Mouse (Mus musculus) C2C12 (cell line): Measurements from ENCODE around the gene Lif. TPM values are rescaled to one million over a fixed set of nuclear protein-coding genes. Genes with fewer than 3 reads are reported as not detected.
A peak's percentile ranks its signal among the peaks of the same experiment; 100 is the strongest.

ENCODE experiments used
- H3K27me3 ChIP-seq: one replicate; pipeline ENCODE4 v1.6.1; 2011; ENCODE audit not compliant: control insufficient read depth, insufficient read depth, insufficient read length
- H3K36me3 ChIP-seq: one replicate; pipeline ENCODE4 v1.6.1; 2011; ENCODE audit not compliant: control insufficient read depth, insufficient read depth
- H3K4me3 ChIP-seq: one replicate; pipeline ENCODE4 v1.5.1; 2011; ENCODE audit warnings: mild to moderate bottlenecking, control low read depth; ENCODE audit not compliant: poor library complexity, insufficient read depth, severe bottlenecking
- H3K79me2 ChIP-seq: one replicate; pipeline ENCODE4 v1.6.1; 2011; ENCODE audit not compliant: control insufficient read depth, insufficient read depth
- H3K79me3 ChIP-seq: one replicate; pipeline ENCODE4 v1.6.1; 2011; ENCODE audit warnings: low read depth, control low read depth
- H3ac ChIP-seq: one replicate; pipeline ENCODE3; 2011; ENCODE audit warnings: low read depth; ENCODE audit not compliant: control insufficient read depth, insufficient read length
- CEBPB ChIP-seq: IDR thresholded peaks from one replicate; pipeline ENCODE4 v1.6.1; 2011; ENCODE audit warnings: low read depth, mild to moderate bottlenecking, control low read depth, moderate library complexity
- CTCF ChIP-seq: IDR thresholded peaks from one replicate; pipeline ENCODE4 v1.5.1; 2011; ENCODE audit not compliant: control insufficient read depth, insufficient read depth, insufficient read length
- FOSL1 ChIP-seq: IDR thresholded peaks from one replicate; pipeline ENCODE4 v1.8.0; 2011; ENCODE audit warnings: mild to moderate bottlenecking, low read length; ENCODE audit not compliant: poor library complexity, insufficient read depth, severe bottlenecking
- MAX ChIP-seq: IDR thresholded peaks from one replicate; pipeline ENCODE4 v1.6.1; 2011; ENCODE audit warnings: mild to moderate bottlenecking, control low read depth
- MYOD1 ChIP-seq: IDR thresholded peaks from one replicate; pipeline ENCODE4 v1.6.1; 2011; ENCODE audit warnings: low read depth; ENCODE audit not compliant: control insufficient read depth, insufficient read length
- MYOG ChIP-seq: IDR thresholded peaks from one replicate; pipeline ENCODE4 v1.6.1; 2011; ENCODE audit not compliant: control insufficient read depth, insufficient read length; ENCODE audit errors: extremely low read depth
- USF1 ChIP-seq: IDR thresholded peaks from one replicate; pipeline ENCODE4 v1.6.1; 2011; ENCODE audit warnings: low read depth, mild to moderate bottlenecking, control low read depth, moderate library complexity
- polyA plus RNA-seq: library from polyadenylated mRNA; unstranded; fragments of >200 nt; fragmentation: generic; extraction: Trizol; gene quantifications from one replicate; pipeline ENCODE4 v1.2.1, GENCODE M21; 2012; ENCODE audit warnings: missing spikeins

Gene Lif
- polyA plus RNA-seq, 1 experiment, result 1.0 TPM

DNA sequence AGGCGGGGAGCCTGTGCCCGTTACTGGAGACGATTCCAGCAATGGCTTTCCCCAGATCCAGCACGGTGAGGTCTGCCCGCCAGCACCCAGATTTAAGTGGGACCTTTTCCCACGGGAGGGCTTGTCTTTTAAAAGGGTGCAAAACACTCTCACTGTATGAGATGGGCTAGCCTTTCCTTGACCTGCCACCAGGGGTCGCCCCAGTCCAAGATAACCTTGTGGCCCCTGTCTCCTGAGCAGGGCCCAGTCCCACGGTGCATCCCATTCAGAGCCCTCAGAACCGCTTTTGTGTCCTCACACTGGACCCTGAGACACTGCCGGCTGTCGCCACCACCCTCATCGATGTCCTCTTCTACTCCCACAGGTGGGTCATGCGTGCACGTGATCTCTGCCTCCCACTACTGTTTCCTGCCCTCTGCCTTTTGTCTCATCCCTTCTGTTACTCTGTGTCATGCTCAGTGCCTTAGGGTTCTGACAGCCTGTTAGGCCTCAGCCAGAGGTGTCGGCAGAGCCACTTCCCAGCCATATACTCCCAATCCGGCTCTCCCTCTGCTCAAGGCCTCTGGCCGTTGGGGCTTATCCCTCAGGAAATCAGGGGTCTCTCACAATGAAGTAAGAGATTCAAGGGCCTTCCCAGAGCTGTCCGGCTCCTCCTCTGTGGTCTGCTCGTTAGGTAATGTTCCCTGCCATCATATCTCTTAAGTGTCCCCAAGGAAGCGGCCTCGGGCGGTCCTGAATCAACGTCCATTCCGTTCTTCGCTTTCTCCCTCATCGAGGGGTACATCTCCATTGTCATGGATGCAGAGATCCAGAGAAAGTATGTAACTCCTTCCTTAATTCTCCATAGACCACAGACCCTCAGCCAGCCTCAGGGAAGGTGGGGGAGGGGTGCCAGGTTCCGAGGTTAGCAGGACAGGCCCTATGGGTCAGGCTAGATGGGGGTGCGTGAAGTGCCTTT lies 36.6 kb upstream of the Lif start:
- H3K27me3 ChIP-seq, result no peaks in the 10 kb centered on the region
- no peaks in the 10 kb centered on the region for H3K79me2 ChIP-seq
- H3K36me3 ChIP-seq, result no peaks in the 10 kb centered on the region
- no peak overlapping the region for H3ac ChIP-seq
- no peaks in the 10 kb centered on the region for H3K79me3 ChIP-seq
- H3K4me3 ChIP-seq, result no peak overlapping the region
- TF ChIP-seq FOSL1, result no peak
- TF ChIP-seq MYOG, result no peak
- no peak for TF ChIP-seq USF1
- peak; percentile 72 for TF ChIP-seq CTCF
- TF ChIP-seq MAX, result no peak
- no peak for TF ChIP-seq CEBPB
- TF ChIP-seq MYOD1, result no peak

DNA sequence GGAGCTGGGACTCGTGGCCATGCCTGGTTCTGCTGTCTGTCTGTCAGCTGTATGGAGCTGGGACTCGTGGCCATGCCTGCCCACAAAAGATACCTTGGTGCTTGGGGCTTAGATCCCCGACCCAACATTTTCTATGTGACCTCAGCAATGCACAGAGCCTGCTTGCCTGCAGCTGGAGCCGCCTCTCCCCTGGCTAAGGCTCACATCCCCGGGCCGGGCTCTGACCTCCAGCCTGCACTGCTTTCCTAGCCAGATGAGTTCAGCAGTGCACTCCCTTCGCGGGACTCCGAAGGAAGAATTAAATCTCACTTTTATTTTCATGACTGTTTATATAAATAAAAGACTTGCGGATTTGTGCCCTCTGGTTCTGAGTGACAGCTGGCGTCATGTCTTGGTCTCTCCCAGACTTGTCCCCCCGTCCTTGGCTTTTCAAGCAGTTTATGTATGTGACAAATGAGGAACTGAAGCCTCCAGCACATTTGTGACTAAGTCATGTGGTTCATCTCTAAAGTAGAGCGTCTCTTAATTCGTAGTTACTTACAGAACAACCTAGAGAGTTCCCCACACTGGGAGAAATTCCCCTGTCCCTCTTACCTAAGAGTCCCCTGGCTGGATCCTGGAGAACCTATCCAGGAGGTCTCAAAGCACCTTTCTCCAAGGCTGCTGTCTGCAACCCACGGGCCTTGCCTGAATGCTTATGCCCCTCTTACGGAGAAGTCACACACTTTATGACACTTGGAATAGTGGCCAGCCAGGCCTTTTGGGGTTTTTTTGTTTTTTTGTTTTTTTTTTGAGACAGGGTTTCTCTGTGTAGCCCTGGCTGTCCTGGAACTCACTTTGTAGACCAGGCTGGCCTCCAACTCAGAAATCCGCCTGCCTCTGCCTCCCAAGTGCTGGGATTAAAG lies 35.1 kb upstream of the Lif start:
- no peak overlapping the region for H3K4me3 ChIP-seq
- H3K79me2 ChIP-seq, result no peaks in the 10 kb centered on the region
- H3ac ChIP-seq, result no peak overlapping the region
- no peaks in the 10 kb centered on the region for H3K36me3 ChIP-seq
- no peaks in the 10 kb centered on the region for H3K79me3 ChIP-seq
- no peaks in the 10 kb centered on the region for H3K27me3 ChIP-seq
- TF ChIP-seq FOSL1 (no peak), CTCF (no peak), MAX (no peak), USF1 (no peak), MYOD1 (no peak), CEBPB (no peak), MYOG (no peak)

DNA sequence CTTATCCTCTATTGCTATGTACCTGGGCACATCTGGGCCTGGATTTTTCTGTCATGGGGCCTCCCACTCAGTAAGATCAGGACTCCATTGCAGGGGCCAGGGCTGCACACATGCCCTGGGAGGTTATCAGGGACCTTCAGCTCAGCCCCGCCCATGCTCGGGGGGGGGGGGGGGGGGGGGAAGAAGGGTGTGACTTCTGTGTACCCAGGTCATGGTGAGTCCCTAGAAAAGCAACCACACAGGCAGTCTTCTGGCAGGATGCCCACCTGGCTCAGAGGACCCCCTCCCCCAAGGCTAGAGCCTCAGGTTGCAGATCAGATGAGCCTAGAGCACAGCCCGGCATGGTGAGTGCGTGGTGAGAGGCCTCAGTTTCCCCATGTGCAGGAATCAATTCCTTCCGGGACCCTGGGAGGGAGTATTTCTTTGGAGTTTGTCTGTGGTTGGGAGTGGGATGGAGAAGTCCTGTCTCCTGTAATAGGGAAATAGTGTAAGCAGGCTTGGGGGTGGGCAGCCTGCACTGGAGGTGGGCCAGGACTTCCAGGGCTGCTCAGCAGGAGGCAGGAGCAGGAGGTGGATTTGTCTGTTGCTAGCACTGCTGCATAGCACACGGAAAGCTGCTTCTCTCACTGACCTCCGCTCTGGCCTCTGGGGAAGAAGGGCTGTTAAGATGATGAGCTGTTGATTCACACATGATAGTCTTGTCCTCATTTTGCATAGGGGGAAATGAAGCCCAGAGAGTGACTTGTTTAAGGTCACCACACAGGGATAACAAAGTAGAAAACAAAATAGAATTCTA lies 33.8 kb upstream of the Lif start:
- H3ac ChIP-seq, result no peak overlapping the region
- no peaks in the 10 kb centered on the region for H3K79me2 ChIP-seq
- no peaks in the 10 kb centered on the region for H3K27me3 ChIP-seq
- no peak overlapping the region for H3K4me3 ChIP-seq
- H3K79me3 ChIP-seq, result no peaks in the 10 kb centered on the region
- TF ChIP-seq MYOD1 (no peak), CTCF (no peak), MYOG (no peak), USF1 (no peak), MAX (no peak), FOSL1 (no peak), CEBPB (no peak)
- no peaks in the 10 kb centered on the region for H3K36me3 ChIP-seq

DNA sequence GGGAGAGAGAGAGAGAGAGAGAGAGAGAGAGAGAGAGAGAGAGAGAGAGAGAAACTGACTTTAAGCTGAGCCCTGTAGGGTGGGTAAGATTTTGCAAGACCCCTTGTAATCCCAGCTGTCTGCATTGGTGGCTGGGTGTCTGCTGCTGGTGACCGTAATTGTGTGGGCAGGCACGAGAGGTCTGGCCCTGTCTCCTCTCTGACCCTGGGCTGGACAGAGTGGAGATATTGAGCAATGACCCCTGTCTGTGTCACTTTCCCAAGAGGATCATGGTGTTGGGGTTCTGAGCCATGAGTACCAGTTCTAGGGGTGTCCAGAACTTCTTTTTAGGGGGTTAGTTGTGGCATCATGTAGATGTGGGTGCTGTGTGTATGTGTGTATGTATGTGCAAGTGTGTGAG lies 33.1 kb upstream of the Lif start:
- H3K79me3 ChIP-seq, result no peaks in the 10 kb centered on the region
- H3K27me3 ChIP-seq, result no peaks in the 10 kb centered on the region
- no peak overlapping the region for H3K4me3 ChIP-seq
- no peak overlapping the region for H3ac ChIP-seq
- no peaks in the 10 kb centered on the region for H3K36me3 ChIP-seq
- TF ChIP-seq CTCF (no peak), MAX (no peak), MYOG (no peak), MYOD1 (no peak), FOSL1 (no peak), CEBPB (no peak), USF1 (no peak)
- no peaks in the 10 kb centered on the region for H3K79me2 ChIP-seq
